Mouse (Mus musculus): Measurements from ENCODE around the gene Srd5a2.
A peak's percentile ranks its signal among the peaks of the same experiment; 100 is the strongest.
"Not testable (repeated sequence)": the region's sequence is repeated elsewhere in the genome, so short reads cannot be mapped to it uniquely, and the experiment has no call there.

Gene Srd5a2

DNA sequence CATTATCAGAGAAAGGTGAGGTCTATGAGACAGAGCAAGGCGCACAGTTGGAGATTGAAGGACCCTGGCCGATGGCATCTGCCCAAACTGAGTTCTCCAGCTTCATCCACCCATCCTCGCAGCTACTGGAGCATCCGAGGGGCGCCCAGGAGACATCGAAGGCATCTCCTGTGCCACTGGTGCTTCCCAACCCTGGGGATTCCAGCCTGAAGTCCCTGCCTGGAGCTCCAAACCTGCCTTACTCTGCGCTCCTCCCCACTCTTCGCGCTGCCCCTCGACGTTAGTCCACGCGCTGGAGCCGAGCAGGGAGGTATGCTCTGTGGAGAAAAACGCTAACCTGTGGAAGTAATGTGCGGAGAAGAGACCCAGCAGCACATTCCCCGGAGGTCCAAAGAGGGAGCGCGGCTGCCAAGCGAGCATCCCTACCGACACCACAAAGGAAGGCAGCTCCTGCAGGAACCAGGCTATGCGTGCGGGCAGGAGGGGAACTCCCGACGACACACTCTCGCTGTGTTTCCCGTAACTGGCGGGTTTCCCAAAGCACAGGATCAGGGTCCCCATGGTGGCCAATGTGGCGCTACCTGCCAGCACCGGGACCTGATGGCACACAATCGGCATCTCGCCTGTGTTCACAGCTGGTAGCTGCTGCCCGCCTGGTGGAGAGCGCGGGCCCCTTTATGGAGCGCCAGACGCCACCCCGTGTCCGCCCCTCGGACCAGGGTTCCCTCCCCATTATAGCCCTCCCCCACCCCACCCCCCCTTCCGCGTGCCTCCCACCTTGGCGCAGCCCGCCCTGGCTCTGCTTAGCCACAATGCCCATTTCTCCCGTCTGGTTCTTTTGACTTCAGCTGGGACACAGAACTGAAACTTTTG is at the start of gene Srd5a2:
Srd5a2 (minus strand) TSS at position 707 of the 873 bp plus-strand sequence.
- no peak for DNase-seq (ENCODE audit: low spot score)

DNA sequence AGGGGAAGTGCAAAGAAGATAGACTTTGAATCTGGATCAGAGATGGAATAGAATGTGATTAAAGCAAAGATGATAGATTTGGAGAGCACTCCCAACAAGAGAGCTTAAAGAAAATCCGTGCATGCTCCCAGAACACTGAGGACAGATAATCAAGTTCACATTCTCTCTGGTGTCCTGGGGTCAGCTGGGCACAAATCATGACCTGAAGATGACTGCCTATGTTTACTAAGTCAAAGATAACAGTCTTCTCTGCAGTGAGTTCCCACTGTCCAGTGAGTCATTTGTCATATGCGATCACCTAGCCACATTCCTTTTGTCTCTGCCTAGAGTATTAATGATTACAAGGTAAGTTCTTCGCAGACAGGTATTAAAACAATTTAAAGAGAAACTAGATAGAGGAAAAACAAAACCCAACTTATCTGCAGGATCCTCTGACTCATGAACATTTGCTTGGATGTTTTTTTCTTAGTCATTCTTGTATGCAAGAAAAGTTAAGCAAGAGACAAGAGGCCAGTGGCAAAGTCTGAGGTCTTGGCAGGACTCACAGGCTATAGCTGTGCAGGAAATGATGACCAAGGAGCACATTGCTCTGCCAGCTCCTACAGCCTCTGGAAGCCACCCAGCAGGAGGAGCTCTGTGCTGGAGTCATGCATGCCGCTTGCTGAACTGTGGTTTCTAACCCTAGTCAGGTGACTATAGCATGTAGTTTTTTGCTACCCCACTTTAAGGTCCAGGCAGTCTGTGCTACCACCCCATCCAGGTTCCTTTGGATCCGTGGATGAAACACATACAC is 41.4 kb upstream of the Srd5a2 start:
- peak; percentile 68 for DNase-seq (ENCODE audit: low spot score)

DNA sequence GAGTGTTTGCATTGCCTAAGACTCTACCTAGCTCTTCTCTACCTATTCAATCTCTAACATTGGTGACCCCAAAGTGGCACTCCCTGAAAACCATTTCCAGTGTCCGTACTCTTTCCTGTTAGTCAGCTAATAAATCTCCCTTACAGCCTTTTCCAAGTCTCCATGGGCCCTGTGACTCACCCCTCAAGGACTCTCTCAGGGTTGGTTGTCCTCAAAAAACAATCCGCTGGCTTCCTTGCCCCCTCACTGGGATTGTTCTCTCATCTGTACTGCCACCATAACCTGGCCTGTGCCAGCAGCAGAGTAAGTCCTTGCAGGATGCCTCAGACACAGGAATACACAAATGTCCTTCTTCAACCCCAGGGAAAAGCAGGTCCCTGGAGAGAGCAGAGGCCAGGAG is 40.3 kb upstream of the Srd5a2 start:
- DNase-seq (ENCODE audit: low spot score), result peak; percentile 42

DNA sequence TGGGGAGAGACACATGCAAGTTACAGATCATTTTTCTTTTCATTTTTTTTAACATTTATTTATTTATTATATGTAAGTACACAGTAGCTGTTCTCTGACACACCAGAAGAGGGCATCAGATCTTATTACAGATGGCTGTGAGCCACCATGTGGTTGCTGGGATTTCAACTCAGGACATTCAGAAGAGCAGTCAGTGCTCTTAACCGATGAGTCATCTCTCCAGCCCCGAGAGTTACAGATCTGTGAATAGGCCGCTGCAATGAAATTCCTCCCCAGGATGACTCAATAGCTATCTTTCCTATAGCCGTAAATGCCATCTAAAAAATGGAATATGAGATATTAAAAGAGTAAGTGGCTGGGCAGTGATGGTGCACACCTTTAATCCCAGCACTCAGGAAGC is 35.7 kb upstream of the Srd5a2 start:
- no peak for DNase-seq (ENCODE audit: low spot score)

DNA sequence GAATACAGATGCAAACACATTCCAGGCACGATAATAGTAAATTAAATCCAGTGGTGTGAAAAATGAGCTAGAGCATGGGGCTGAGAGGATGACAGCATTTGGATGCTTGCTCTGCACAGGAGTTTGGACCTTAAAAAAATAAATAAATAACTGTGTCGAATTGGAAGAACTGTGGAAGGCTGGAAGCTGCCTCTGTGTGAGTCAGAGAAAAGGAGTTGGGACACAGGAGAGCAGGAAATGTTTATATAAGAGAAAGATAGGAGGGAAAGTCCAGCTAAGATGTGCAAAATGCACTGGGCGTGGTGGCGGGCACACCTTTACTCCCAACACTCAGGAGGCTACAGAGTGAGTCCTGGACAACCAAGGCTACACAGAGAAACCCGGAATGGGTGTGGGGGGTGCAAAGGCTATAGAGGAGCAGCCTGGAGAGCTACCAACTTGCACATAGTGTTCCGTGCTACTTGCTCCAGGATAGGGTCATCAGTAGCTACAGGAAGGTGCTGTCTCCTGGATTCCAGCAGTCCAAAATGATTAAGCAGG is 32.4 kb upstream of the Srd5a2 start:
- DNase-seq (ENCODE audit: low spot score), result no peak

DNA sequence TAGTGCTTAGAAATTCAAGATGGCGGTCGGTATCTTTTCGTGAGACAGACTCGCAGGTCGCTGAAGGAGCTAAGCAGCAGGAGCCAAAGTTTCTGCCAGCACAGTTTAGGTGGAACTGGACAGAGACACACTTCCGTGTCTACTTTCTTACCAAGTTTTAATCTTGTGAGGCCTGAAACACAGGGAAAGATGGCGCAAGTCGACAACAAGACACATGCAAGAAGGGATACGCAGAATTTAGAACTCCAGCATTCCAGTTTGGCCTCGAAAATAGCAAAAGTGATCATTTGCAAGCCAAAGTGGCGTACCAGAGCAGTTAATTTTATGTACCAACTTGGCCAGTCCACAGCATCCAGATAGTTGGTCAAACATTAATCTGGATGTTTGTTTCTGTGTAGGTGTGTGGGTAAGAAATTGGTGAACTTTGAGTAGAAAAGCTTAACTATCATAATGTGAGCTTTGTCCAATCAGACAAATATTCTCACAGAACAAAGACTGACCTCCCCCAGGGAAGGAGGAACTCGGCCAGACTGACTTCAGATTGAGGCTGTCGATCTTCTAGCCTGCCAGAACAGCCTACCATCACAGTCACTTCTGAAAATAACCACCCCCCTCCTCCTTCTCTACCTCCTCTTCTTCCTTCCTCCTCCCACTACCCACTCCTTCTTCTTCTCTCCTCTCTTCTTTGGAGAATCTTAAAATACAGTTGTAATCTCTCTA is 31.2 kb upstream of the Srd5a2 start:
- DNase-seq (ENCODE audit: low spot score), result no peak

DNA sequence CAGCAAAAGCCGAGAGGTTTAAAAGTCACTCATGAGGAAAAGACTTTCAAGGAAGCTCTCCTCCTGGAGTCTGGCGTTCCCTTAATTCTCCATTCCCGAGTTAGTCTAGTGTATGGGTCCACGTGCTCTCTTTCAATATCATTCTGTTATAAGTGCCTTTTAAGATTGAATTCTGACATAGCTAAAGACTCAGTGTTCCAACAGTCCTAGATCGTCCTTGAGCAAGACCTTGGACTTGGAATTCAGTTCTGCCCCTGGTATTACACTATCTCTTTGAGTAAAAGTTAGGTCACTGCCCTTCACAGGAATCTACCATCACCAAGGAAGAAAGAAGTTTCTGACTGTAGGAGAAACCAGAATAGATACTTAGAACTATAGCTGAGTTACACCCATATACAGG is 25.4 kb upstream of the Srd5a2 start:
- DNase-seq (ENCODE audit: low spot score), result not testable (repeated sequence)

DNA sequence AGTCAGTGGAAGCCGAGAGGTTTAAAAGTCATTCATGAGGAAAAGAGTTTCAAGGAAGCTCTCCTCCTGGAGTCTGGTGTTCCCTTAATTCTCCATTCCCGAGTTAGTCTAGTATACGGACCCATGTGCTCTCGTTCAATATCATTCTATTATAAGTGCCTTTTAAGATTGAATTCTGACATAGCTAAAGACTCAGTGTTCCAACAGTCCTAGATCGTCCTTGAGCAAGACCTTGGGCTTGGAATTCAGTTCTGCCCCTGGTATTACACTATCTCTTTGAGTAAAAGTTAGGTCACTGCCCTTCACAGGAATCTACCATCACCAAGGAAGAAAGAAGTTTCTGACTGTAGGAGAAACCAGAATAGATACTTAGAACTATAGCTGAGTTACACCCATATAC is 15.0 kb upstream of the Srd5a2 start:
- DNase-seq (ENCODE audit: low spot score), result not testable (repeated sequence)

DNA sequence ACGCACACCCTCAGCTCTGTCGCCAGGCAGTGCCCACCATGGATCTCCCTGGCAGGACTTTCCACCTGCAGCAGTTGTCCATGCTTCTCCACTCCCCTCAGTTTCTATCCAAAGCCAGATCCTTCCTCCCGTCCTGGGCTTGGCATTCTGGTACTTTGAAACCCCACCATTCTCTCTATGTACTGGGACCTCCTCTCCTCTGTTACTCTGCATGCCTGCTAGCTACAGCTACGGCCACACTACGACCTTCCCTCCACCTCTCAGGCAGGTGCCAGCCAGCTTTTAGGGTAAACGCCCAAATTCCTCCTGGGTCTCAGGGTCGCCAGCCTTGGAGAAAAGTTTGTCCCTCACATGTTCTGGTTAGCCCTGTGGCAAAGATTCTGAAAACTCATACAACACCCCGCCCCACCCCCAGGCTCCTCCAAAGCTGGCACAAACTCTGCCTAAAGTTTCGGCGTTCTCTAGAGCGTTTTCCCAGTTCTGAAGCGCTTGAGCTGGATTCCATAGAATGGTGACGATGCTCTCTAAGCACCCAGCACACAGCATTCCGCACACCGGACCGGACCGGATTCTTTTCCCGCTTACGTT is 607 bp upstream of the Srd5a2 start:
- DNase-seq (ENCODE audit: low spot score), result no peak

DNA sequence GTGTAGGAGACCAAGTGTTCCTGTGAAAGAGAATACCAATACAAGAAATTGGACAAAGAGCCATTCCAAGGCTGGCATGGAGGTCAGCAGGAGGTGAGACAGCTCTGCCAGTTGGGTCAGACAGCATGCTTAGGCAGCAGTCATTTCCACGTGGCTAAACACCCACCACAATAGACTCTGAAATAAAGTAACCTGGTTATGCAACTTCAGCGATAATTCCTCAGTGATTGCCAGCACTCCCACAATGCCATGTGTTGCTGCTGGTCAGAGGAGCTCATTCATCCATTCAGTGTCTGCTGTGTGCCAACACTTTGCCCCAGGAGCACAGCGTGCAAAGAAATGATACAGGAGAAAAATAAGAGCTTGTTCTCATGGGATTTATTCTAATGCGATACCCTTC is 4.0 kb downstream of the Srd5a2 start:
- peak; percentile 13 for DNase-seq (ENCODE audit: low spot score)

DNA sequence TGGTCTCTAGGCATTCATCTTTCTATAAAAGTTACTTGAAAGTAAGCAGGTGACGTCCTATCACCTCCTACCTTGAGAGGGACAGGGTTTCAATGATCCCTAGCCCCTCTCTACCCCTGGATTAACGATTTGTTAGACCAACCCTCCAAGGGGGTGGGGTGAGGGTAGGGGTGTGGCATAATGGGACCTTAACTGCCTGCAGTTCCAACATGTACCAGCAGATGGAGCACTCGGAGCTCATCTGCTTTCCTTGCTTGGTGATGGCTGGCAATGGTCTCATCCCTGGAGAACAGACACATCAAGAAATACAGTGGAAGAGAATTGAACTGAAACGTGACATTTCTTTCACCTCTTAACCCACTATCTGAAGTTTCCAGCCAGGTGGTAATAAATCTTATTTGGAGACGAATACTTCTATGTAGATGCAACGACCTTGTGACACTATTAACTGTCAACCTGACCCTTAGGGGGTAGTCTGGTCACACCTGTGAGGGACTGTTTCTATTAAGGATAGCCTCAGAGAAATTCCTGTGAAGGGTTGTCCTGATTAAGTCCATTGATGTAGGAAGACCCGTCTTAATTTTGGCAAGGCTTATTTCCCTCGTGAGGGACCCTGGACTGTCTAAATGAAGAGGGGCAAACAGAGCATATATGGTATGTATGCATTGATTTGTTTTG is 27.1 kb downstream of the Srd5a2 start:
- DNase-seq (ENCODE audit: low spot score), result peak; percentile 40

DNA sequence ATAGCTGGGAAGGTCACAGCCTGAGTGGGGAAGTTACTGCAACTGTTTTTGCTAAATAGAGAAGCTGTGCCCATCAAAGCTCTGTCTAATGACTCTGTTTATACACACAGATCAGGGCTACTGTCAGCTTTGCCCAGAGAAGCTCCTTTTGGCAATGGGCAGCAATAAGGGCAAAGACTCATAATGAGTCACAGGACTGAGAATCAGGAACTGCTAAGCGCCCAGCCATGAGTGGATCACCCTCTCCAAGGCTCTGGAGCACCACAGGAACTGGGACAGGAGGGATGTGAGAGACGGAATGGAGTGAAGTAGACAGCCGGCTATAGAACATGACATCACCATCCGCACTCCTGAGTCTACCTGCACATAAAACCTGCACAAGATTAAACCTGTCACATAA is 29.4 kb downstream of the Srd5a2 start:
- DNase-seq (ENCODE audit: low spot score), result no peak

DNA sequence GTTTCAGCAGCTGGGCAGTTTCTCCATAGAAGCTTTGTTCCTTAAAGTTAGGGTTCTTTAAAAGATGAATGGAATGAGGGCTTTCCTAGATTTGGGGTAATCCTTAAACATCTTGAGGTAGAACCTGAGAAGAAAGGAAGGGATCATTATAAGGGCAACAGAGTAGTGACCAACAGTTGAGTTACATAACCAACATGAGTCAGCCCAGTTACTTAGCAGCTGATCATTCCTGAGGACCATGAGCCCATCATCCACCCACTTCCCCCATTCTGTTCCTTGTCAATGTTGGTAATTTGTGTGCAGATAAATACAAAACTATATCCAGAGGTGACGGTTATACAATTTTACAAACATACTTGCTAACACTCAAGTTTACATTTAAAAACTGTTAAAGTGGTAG is 30.1 kb downstream of the Srd5a2 start:
- no peak for DNase-seq (ENCODE audit: low spot score)

DNA sequence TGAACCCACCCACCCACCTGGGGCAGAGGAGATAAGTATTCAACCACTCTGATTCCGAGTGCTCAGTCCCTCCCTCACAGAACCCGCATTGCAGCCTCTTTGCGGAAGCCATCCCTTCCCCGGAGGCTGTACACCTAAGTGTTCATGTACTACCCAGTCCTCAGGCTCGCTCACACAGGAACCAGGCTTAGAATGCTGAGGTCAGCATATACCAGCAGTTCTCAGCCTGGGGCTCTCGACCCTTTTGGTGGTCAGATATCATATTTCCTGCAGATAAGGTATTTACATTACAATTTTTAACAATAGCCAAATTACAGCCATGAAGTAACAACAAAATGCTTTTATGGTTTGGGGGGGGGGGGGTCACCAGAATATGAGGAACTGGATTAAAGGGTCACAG is 32.6 kb downstream of the Srd5a2 start:
- no peak for DNase-seq (ENCODE audit: low spot score)

DNA sequence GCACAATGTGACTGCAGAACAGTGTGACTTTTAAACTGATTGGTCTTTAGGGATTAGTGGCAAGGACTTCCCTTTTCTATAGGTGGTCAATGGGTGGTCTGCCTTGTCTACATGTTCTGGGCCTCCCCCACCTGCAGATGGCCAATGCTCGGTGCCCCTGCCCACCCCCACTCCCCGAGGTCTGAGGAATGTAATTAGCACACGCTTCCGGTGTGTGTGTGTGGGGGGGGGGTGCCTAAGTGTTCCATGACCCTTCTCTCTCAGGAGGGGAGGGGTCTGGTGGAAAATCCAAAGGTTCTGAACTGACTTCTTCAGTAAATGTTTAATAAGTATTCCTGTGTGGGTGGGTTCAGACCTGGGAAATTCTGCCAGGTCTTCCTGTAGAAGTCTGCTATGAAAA is 39.0 kb downstream of the Srd5a2 start:
- DNase-seq (ENCODE audit: low spot score), result no peak

DNA sequence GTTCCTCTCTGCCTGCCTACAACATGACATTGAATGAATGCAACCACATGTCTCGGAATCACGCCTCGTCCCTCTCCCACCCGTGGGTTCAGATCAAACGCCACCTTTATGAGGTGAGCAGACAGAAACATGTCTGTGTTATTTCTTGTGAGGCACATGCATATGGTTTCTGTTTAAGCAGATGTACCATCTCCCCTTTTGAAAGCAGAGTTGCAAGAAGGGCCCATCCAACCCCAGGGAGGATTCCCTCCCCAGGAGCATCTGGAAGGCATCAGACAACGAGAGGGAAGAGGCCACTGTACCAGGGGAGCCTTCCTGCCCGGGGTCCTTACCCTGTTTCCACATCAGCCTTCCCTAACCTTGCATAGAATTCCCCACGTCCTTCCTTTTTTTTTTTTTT is 40.7 kb downstream of the Srd5a2 start:
- no peak for DNase-seq (ENCODE audit: low spot score)

DNA sequence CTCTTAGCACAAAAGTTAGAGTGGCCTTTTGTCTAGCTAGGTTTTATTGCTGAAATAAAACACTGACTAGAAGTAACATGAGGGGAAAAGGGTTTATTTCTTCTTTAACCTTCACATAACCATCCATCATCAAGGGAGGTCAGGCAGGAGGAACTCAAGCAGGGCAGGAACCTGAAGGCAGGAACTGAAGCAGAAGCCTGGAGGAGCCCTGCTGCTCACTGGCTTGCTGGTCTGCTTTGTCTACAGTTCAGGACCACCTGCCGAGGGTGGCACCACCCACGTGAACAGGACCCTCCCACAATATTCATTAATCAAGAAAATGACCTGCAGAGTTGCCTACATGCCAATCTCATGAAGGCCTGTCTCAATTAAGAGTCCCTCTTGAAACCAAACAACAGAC is 45.3 kb downstream of the Srd5a2 start:
- no peak for DNase-seq (ENCODE audit: low spot score)

DNA sequence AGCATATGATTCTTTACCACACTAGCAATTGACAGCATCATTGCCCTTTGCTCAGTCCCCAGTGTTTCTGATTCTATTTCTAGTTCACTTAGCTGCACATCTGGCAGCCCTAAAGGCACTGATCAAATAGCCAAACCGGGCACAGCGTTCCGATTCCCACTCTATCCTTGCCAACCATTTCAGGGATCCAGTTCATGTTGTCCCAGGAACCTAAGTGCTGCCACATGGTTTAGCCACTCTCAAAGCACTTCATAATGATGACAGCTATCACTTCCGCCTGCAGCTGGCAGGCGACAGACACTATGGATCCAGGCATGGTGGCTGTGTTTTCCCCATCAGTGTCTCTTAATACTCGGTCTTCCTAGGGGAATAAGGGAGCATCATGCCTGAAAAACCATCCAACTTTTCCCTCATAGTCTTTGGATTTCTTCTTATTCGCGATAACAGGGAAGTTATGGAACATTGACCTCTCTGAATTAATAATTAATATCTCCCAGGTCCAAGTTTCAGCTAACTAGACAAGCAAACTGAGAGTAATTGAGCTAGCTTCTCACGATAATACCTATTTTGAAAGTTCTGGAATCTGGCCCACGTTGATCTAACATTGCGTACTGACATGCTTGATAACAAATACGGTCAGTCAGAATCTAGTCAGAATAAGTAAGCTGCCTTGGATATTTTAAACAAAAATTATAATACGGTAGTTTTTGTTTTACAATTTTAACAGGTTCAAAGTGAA is 51.6 kb downstream of the Srd5a2 start:
- DNase-seq (ENCODE audit: low spot score), result no peak

DNA sequence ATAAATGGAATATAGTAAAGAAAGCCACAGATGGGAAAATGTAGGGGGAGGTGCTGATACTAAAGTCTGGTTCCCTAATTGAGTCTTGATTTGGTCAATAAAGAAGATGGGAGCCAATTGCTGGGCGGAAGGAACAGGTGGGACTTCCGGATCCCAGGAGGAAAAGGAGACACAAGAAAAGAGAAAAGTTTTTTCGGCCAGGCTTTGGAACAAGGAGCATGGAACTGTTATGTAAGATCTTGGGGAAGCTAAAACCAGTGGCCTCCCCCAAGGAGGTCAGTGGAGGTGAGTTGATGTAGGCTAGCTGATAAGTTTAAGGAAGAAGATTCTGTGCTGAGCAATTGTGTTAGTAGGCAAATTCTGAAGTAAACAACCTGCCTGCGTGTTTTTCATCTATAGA is 56.5 kb downstream of the Srd5a2 start:
- DNase-seq (ENCODE audit: low spot score), result no peak

DNA sequence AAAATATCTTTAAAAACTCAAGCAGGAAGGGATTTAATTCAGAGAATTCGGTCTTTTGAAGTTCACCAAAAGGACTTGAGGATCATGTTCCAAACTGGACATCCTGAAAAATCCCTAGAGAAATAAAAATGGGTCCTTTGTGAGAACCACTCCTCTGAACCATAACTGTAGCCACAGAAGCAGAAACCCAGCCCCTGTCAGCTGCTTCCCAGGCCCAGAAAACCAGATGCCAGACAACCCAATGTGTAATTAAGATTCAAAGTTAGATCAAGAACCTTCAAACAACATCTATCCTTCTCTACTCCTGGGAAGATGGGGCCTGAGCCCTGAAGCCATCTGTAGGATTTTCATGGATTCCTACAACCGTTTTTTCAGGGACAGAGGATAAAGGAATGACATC is 61.1 kb downstream of the Srd5a2 start:
- no peak for DNase-seq (ENCODE audit: low spot score)

DNA sequence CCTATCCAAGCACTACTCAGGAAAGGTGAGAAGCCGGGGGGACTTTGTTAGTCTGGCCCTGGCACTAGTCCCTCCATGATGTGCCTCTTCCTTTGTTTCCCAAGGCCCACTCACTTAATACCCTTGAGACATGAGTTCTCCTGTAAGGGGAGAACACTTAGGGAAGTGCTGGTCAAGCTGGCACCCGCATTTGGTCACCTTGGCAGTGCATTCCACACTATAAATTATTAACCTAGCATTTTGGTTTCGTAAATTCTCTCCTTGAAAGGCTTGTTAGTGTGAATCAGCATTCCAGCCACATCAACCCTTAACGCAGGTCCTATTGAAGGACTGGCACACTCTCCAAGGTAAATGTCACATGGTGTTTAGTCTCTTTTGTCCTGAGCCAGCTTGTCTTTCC is 61.8 kb downstream of the Srd5a2 start:
- no peak for DNase-seq (ENCODE audit: low spot score)
